In the genomic region with DNA sequence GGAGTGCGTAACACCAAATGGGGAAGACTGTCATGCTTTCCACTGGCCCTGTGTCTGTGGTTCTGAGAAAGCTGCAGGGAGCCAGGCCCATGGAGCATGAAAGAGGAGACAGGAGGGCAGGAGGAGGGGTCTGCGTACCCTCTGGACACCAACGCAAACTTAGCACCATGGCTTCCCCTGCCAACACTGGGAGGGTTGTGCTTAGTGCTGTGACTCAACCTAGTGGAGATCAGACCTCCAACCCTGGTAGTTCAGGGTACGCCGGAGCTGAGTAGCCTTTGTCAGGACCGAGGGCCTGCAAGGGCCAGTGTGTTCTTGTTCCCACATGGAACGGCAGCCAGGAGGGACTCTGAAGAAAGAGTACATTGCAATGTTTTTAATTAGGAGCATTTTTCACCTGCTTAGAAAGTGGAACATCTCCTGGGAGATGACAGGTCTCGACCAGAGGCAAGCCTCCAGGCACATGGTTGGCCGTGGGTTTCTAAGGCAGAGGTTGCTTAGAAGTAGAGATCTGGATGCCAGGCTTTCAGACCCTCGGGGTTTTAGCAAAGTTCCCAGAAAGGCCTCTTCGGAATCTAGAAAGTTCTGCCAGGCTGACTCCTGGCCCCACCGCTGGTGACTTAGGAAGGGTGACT, we compare ENCODE assay signal across 8 mouse cellular contexts.
DNase-seq lines count a peak whose midpoint lies in the region; ATAC-seq and TF ChIP-seq lines count a peak whose summit lies in the region.

No protein-coding gene starts in this region.

- no peaks in the 10 kb centered on the region for H3K9me3 ChIP-seq in heart, postnatal 0 days (replicated peaks; ENCODE audit: control insufficient read depth, low read length)
- H3K9me3 ChIP-seq in ES-E14 (ENCODE audit: control insufficient read depth, insufficient read depth, low read depth, low read length), result no peaks in the 10 kb centered on the region
- H3K9me3 ChIP-seq in embryonic facial prominence, embryonic 13.5 days, result no peaks in the 10 kb centered on the region
- no peaks in the 10 kb centered on the region for H3K9me3 ChIP-seq in neural tube, embryonic 12.5 days

- TF ChIP-seq CTCF in heart, postnatal 0 days (IDR thresholded peaks at IDR 0.05; ENCODE audit: low read depth), result no peak

- H3K9ac ChIP-seq in heart, postnatal 0 days (replicated peaks; ENCODE audit: low read depth, low read length), result peak overlapping the region; percentile 58
- H3K9ac ChIP-seq in ES-E14 (ENCODE audit: insufficient read depth, low read depth, low read length, poor library complexity, severe bottlenecking), result peak overlapping the region; percentile 2; the same call in 1 of the 2 replicates
- H3K9ac ChIP-seq in embryonic facial prominence, embryonic 13.5 days, result peak overlapping the region; percentile 56
- peak overlapping the region; percentile 36 for H3K9ac ChIP-seq in neural tube, embryonic 12.5 days

- no peaks in the 10 kb centered on the region for H3K27me3 ChIP-seq in heart, postnatal 0 days (ENCODE audit: control insufficient read depth, insufficient read depth, low read length)
- H3K27me3 ChIP-seq in embryonic facial prominence, embryonic 13.5 days, result no peaks in the 10 kb centered on the region
- H3K27me3 ChIP-seq in neural tube, embryonic 12.5 days (replicated peaks), result no peaks in the 10 kb centered on the region

- 29% methylated on average over 12 of the region's 12 CpGs for WGBS in heart, postnatal 0 days
- WGBS in embryonic facial prominence, embryonic 13.5 days, result 30% methylated on average over 12 of the region's 12 CpGs
- WGBS in neural tube, embryonic 12.5 days, result 55% methylated on average over 12 of the region's 12 CpGs

- DNase-seq in heart, postnatal 0 days (ENCODE audit: low spot score), result no peak
- no peak for DNase-seq in heart, adult 18-20 months
- DNase-seq in ES-E14 (ENCODE audit: low read depth, low spot score), result no peak
- peak; percentile 52 for DNase-seq in kidney, postnatal 14 days
- DNase-seq in spleen, postnatal 36 days (ENCODE audit: low spot score in 2 of 2), result no peak

- H3K36me3 ChIP-seq in heart, postnatal 0 days (replicated peaks; ENCODE audit: control insufficient read depth, insufficient read depth, low read length), result no peaks in the 10 kb centered on the region
- H3K36me3 ChIP-seq in ES-E14 (ENCODE audit: control insufficient read depth, insufficient read depth, low read length, poor library complexity, severe bottlenecking), result no peaks in the 10 kb centered on the region
- no peaks in the 10 kb centered on the region for H3K36me3 ChIP-seq in embryonic facial prominence, embryonic 13.5 days
- no peaks in the 10 kb centered on the region for H3K36me3 ChIP-seq in neural tube, embryonic 12.5 days

- H3K4me3 ChIP-seq in heart, postnatal 0 days (ENCODE audit: low read depth, low read length), result no peak overlapping the region
- H3K4me3 ChIP-seq in ES-E14 (ENCODE audit: insufficient read depth in 1 of 2, low read depth in 1 of 2, low read length in 2 of 2, poor library complexity in 1 of 2, severe bottlenecking in 1 of 2), result peak overlapping the region in 1 of 2 experiments; percentile 3; a peak in 1 of 4 replicates
- no peak overlapping the region for H3K4me3 ChIP-seq in embryonic facial prominence, embryonic 13.5 days
- no peak overlapping the region for H3K4me3 ChIP-seq in neural tube, embryonic 12.5 days

- H3K4me2 ChIP-seq in heart, postnatal 0 days (ENCODE audit: low read depth, low read length), result peak overlapping the region; percentile 16
- peak overlapping the region; percentile 52 for H3K4me2 ChIP-seq in embryonic facial prominence, embryonic 13.5 days
- H3K4me2 ChIP-seq in neural tube, embryonic 12.5 days (replicated peaks), result peak overlapping the region; percentile 38

- peaks cover 55% of the 10 kb centered on the region for H3K4me1 ChIP-seq in heart, postnatal 0 days (ENCODE audit: control insufficient read depth, insufficient read depth)
- peaks cover 0 to 7% of the 10 kb centered on the region in 2 experiments; a peak in 1 of 4 replicates for H3K4me1 ChIP-seq in ES-E14 (ENCODE audit: control insufficient read depth in 2 of 2, insufficient read depth in 2 of 2, low read length in 2 of 2, poor library complexity in 1 of 2)
- peaks cover 75% of the 10 kb centered on the region for H3K4me1 ChIP-seq in embryonic facial prominence, embryonic 13.5 days
- H3K4me1 ChIP-seq in neural tube, embryonic 12.5 days, result peaks cover 64% of the 10 kb centered on the region

- TF ChIP-seq EP300 in heart, postnatal 0 days (IDR thresholded peaks at IDR 0.05; ENCODE audit: low read depth), result no peak

- no peak for ATAC-seq in heart, postnatal 0 days (ENCODE audit: insufficient read depth, low read depth)
- ATAC-seq in embryonic facial prominence, embryonic 13.5 days (ENCODE audit: insufficient number of reproducible peaks, insufficient read depth, low FRiP score, low TSS enrichment, low read depth), result no peak; the same call in 1 of the 2 replicates
- ATAC-seq in neural tube, embryonic 12.5 days (ENCODE audit: low FRiP score, low read depth), result peak; percentile 38
- no peak for ATAC-seq in erythroid progenitor cell, adult 5-6 weeks (replicated peaks; ENCODE audit: low FRiP score, poor library complexity, severe bottlenecking)

- in situ Hi-C loops in ES-E14 (cut with MboI; ENCODE audit: low sequenced_read_pairs in 2 of 2, unreplicated experiment in 2 of 2), result no loop called here

- peak overlapping the region; percentile 98 for H3K27ac ChIP-seq in heart, postnatal 0 days (ENCODE audit: low read depth)
- H3K27ac ChIP-seq in ES-E14 (ENCODE audit: insufficient read depth, low read depth, low read length, poor library complexity, severe bottlenecking), result no peak overlapping the region
- H3K27ac ChIP-seq in embryonic facial prominence, embryonic 13.5 days, result peak overlapping the region; percentile 99
- H3K27ac ChIP-seq in neural tube, embryonic 12.5 days, result peak overlapping the region; percentile 92

TF ChIP-seq in ES-E14, 5 proteins besides CTCF, POLR2A, EP300 and RAD21:
- TF ChIP-seq ZC3H11A (IDR thresholded peaks at IDR 0.05; ENCODE audit: borderline replicate concordance, low read depth, low read length), result no peak
- no peak for TF ChIP-seq MAFK (IDR thresholded peaks at IDR 0.05; ENCODE audit: insufficient read depth, low read depth, low read length)
- no peak for TF ChIP-seq CHD2 (IDR thresholded peaks at IDR 0.05; ENCODE audit: low read depth, low read length)
- no peak for TF ChIP-seq HCFC1 (IDR thresholded peaks at IDR 0.05; ENCODE audit: borderline replicate concordance, insufficient read depth, low read length)
- TF ChIP-seq ZNF384 (IDR thresholded peaks at IDR 0.05; ENCODE audit: low read depth, low read length), result no peak
TF ChIP-seq in ES-E14: peak in this region for 0.

Comparison
In these comparisons a context has a peak if more than half of its experiments do, and no peak if none do; other contexts are left out.
1. H3K9ac ChIP-seq: peak in every context shown above with its lines; median percentile 58 in heart, postnatal 0 days; 56 in embryonic facial prominence, embryonic 13.5 days; 36 in neural tube, embryonic 12.5 days; 2 in ES-E14.